Mouse (Mus musculus): ENCODE results near the gene Pdzph1. TPM values are rescaled to one million over a fixed set of nuclear protein-coding genes. Genes with fewer than 3 reads are reported as not detected.

The Pdzph1 gene
- polyA plus RNA-seq, 1 experiment = not detected

DNA sequence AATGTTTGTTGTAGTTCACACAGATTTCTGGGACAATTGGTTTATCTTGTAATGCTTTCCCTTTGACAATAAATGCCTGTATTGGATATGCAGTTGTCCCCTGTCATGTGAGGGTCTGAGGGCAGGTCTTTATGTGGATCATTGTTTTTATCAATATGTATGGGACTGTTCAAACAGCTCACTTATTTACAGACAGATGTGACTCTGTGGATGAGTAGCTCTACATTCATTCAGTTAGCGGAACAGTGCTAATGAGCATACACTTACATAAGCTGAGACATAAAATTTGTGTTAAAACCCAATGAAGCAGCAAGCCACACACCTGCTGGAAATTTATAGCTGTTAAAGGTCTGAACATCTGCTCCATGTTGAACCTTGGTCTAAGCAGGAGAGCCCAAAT, 34.1 kb downstream of the Pdzph1 start:
- Histone ChIP-seq H3K27me3 (ENCODE audit: control insufficient read depth, insufficient read depth, insufficient read length) (no peaks in the 10 kb centered on the region), H3K79me3 (ENCODE audit: low read depth) (no peaks in the 10 kb centered on the region), H3K79me2 (ENCODE audit: control insufficient read depth, insufficient read depth) (no peaks in the 10 kb centered on the region), H3ac (ENCODE audit: control insufficient read depth, insufficient read length, low read depth) (no peak overlapping the region), H3K4me3 (ENCODE audit: insufficient read depth, poor library complexity, severe bottlenecking) (no peak overlapping the region), H3K36me3 (ENCODE audit: control insufficient read depth, insufficient read depth) (no peaks in the 10 kb centered on the region)
- no peak for TF ChIP-seq USF1 (IDR thresholded peaks at IDR 0.05; ENCODE audit: low read depth)
- TF ChIP-seq FOSL1 (IDR thresholded peaks at IDR 0.05; ENCODE audit: insufficient read depth, low read length, poor library complexity, severe bottlenecking) = no peak
- TF ChIP-seq MAX (IDR thresholded peaks at IDR 0.05) = no peak
- TF ChIP-seq MYOD1 (IDR thresholded peaks at IDR 0.05; ENCODE audit: control insufficient read depth, insufficient read length, low read depth) = no peak
- TF ChIP-seq CTCF (IDR thresholded peaks at IDR 0.05; ENCODE audit: control insufficient read depth, insufficient read depth, insufficient read length) = no peak
- no peak for TF ChIP-seq CEBPB (IDR thresholded peaks at IDR 0.05; ENCODE audit: low read depth)
- TF ChIP-seq MYOG (IDR thresholded peaks at IDR 0.05; ENCODE audit: control insufficient read depth, extremely low read depth, insufficient read length) = no peak

DNA sequence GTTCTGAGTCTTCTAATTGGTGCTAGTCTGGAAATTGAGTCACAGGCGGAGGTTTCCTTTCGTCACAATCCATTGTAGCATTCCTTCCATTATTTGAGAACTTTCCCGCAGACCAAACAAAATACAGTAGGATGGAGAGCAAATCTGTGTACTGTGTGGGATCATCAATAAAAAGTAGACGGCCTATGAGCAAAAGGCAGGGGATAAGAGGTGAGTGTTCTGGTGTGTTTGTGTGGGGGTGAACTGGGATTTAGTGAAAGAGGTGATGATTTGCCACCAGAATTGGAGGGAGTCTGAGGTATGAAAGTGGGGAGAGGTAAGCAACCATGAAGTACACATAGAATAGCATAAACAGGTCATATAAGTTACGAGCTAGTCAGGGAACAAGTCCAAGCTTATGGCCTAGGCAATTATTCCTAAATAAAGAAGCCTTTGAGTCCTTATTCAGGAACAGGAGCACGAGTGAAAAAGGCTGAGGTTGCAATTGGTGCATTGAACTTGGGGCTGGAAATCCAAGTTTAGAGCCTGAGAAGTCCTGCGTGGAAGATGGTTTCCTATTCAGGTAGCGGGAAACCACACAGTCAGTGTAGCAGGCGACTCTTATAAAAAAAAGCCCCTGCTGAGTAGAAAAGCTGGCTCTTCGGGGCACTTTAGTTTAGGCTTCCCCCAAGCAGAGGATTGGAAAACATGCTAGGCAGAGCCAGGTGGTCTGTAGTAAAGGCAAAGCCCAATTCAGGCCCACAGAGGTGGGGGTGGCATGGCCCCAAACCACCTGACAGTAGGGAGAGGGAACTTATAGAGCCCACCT, 48.0 kb downstream of the Pdzph1 start:
- Histone ChIP-seq H3ac (ENCODE audit: control insufficient read depth, insufficient read length, low read depth) (no peak overlapping the region), H3K36me3 (ENCODE audit: control insufficient read depth, insufficient read depth) (no peaks in the 10 kb centered on the region), H3K79me3 (ENCODE audit: low read depth) (no peaks in the 10 kb centered on the region), H3K27me3 (ENCODE audit: control insufficient read depth, insufficient read depth, insufficient read length) (no peaks in the 10 kb centered on the region), H3K79me2 (ENCODE audit: control insufficient read depth, insufficient read depth) (no peaks in the 10 kb centered on the region), H3K4me3 (ENCODE audit: insufficient read depth, poor library complexity, severe bottlenecking) (no peak overlapping the region)
- TF ChIP-seq MYOG (IDR thresholded peaks at IDR 0.05; ENCODE audit: control insufficient read depth, extremely low read depth, insufficient read length) (no peak), MYOD1 (IDR thresholded peaks at IDR 0.05; ENCODE audit: control insufficient read depth, insufficient read length, low read depth) (no peak), FOSL1 (IDR thresholded peaks at IDR 0.05; ENCODE audit: insufficient read depth, low read length, poor library complexity, severe bottlenecking) (no peak), CEBPB (IDR thresholded peaks at IDR 0.05; ENCODE audit: low read depth) (no peak), USF1 (IDR thresholded peaks at IDR 0.05; ENCODE audit: low read depth) (no peak), MAX (IDR thresholded peaks at IDR 0.05) (no peak), CTCF (IDR thresholded peaks at IDR 0.05; ENCODE audit: control insufficient read depth, insufficient read depth, insufficient read length) (no peak)

DNA sequence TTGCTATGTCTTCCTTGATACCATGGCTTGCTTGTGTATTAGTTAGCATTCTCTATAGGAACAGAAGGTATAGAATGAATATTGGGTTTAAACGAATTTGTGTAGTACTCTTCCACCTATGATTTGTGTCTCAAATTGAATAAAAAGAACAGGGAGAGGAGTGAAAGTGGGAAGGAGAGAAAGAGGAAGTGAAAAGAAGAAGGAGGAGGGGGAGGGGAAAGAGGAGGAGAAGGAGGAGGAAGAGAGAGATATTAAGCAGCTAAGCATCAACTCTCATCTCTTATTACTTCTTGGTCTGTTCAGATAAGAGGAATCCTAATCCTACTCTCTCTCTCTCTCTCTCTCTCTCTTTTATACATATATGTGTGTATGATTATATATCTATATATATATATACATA, 52.6 kb downstream of the Pdzph1 start:
- Histone ChIP-seq H3K4me3 (ENCODE audit: insufficient read depth, poor library complexity, severe bottlenecking) (no peak overlapping the region), H3K27me3 (ENCODE audit: control insufficient read depth, insufficient read depth, insufficient read length) (no peaks in the 10 kb centered on the region), H3K36me3 (ENCODE audit: control insufficient read depth, insufficient read depth) (no peaks in the 10 kb centered on the region), H3ac (ENCODE audit: control insufficient read depth, insufficient read length, low read depth) (no peak overlapping the region), H3K79me3 (ENCODE audit: low read depth) (no peaks in the 10 kb centered on the region), H3K79me2 (ENCODE audit: control insufficient read depth, insufficient read depth) (no peaks in the 10 kb centered on the region)
- TF ChIP-seq MYOD1 (IDR thresholded peaks at IDR 0.05; ENCODE audit: control insufficient read depth, insufficient read length, low read depth) (no peak), MYOG (IDR thresholded peaks at IDR 0.05; ENCODE audit: control insufficient read depth, extremely low read depth, insufficient read length) (no peak), CTCF (IDR thresholded peaks at IDR 0.05; ENCODE audit: control insufficient read depth, insufficient read depth, insufficient read length) (no peak), CEBPB (IDR thresholded peaks at IDR 0.05; ENCODE audit: low read depth) (no peak), MAX (IDR thresholded peaks at IDR 0.05) (no peak), USF1 (IDR thresholded peaks at IDR 0.05; ENCODE audit: low read depth) (no peak), FOSL1 (IDR thresholded peaks at IDR 0.05; ENCODE audit: insufficient read depth, low read length, poor library complexity, severe bottlenecking) (no peak)

DNA sequence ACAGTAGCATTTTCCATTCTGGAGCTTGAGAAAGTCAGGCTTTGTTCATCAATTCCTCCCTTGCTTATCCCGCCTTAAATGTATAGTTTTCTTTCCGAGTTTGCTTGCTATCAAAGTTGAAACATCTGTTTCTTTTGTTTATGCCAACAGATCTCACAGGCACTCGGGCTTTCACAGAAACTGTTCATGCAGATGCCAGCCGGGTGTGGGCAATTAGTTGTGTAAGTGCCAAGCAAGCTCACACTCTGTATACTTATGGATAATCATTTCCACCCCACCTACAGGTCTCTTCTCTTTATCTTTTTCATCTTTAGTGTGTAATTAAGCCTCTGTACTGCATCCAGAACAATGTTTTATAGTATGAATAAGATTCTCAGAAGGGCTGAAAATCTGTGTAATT, 53.6 kb downstream of the Pdzph1 start:
- TF ChIP-seq MAX (IDR thresholded peaks at IDR 0.05) (no peak), MYOG (IDR thresholded peaks at IDR 0.05; ENCODE audit: control insufficient read depth, extremely low read depth, insufficient read length) (no peak), CEBPB (IDR thresholded peaks at IDR 0.05; ENCODE audit: low read depth) (no peak), USF1 (IDR thresholded peaks at IDR 0.05; ENCODE audit: low read depth) (no peak), FOSL1 (IDR thresholded peaks at IDR 0.05; ENCODE audit: insufficient read depth, low read length, poor library complexity, severe bottlenecking) (no peak)
- H3K4me3 ChIP-seq (ENCODE audit: insufficient read depth, poor library complexity, severe bottlenecking) = no peak overlapping the region
- H3ac ChIP-seq (ENCODE audit: control insufficient read depth, insufficient read length, low read depth) = no peak overlapping the region
- H3K36me3 ChIP-seq (ENCODE audit: control insufficient read depth, insufficient read depth) = no peaks in the 10 kb centered on the region
- H3K79me3 ChIP-seq (ENCODE audit: low read depth) = no peaks in the 10 kb centered on the region
- H3K79me2 ChIP-seq (ENCODE audit: control insufficient read depth, insufficient read depth) = no peaks in the 10 kb centered on the region
- H3K27me3 ChIP-seq (ENCODE audit: control insufficient read depth, insufficient read depth, insufficient read length) = no peaks in the 10 kb centered on the region

DNA sequence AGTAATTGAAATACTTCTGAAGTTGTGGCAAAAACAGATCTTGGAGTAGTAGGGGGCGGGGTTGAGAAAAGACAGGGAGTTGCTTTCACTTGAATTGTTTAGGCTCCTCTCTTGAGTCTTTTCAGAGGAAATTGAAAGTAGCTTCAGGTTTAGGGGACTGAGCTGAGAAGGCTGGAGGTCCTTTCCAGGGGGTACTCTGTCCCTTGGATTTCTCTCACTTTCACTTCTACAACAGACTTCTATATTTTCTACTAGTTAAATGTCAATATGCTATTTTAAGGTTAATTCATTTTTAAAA, 58.2 kb downstream of the Pdzph1 start:
- Histone ChIP-seq H3K27me3 (ENCODE audit: control insufficient read depth, insufficient read depth, insufficient read length) (no peaks in the 10 kb centered on the region), H3K36me3 (ENCODE audit: control insufficient read depth, insufficient read depth) (no peaks in the 10 kb centered on the region), H3ac (ENCODE audit: control insufficient read depth, insufficient read length, low read depth) (no peak overlapping the region), H3K79me3 (ENCODE audit: low read depth) (no peaks in the 10 kb centered on the region), H3K79me2 (ENCODE audit: control insufficient read depth, insufficient read depth) (no peaks in the 10 kb centered on the region), H3K4me3 (ENCODE audit: insufficient read depth, poor library complexity, severe bottlenecking) (no peak overlapping the region)
- no peak for TF ChIP-seq USF1 (IDR thresholded peaks at IDR 0.05; ENCODE audit: low read depth)
- no peak for TF ChIP-seq CEBPB (IDR thresholded peaks at IDR 0.05; ENCODE audit: low read depth)
- TF ChIP-seq MYOG (IDR thresholded peaks at IDR 0.05; ENCODE audit: control insufficient read depth, extremely low read depth, insufficient read length) = no peak
- TF ChIP-seq CTCF (IDR thresholded peaks at IDR 0.05; ENCODE audit: control insufficient read depth, insufficient read depth, insufficient read length) = no peak
- no peak for TF ChIP-seq FOSL1 (IDR thresholded peaks at IDR 0.05; ENCODE audit: insufficient read depth, low read length, poor library complexity, severe bottlenecking)
- no peak for TF ChIP-seq MYOD1 (IDR thresholded peaks at IDR 0.05; ENCODE audit: control insufficient read depth, insufficient read length, low read depth)
- no peak for TF ChIP-seq MAX (IDR thresholded peaks at IDR 0.05)
